Mouse (Mus musculus): ENCODE data around the gene Ankrd33b. TPM values are rescaled to one million over a fixed set of nuclear protein-coding genes. Genes with fewer than 3 reads are reported as not detected.

Gene Ankrd33b
- polyA plus RNA-seq, 1 experiment from 2014 or later = 1.7 TPM

DNA sequence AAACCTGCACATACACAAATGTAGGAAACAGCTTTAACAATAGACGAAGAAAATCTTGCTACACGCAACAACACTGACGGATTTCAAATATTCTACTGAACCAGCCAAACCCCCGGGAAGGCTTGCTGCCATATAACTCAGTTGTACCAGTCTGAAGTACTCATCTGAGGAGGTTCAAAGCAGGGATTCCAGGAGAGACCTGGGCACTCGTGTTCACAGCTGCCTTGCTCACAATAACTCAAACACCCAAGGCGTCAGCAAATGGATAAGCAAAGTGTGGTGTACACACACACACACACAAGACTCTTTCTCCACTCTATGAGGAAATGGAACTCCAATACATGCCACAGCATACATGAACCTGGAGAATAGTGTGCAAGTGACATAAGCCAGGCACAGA, 29.5 kb downstream of the Ankrd33b start:
- Histone ChIP-seq H3K4me1 (replicated peaks) (0 out of 2 replicates have a peak, but pooled peaks cover 6% of the 10 kb centered on the region), H3K27me3 (replicated peaks) (no peaks in the 10 kb centered on the region), H3K4me3 (no peak overlapping the region), H3K9ac (no peak overlapping the region), H3K9me3 (replicated peaks) (no peaks in the 10 kb centered on the region), H3K27ac (ENCODE audit: poor library complexity, severe bottlenecking) (no peak overlapping the region), H3K36me3 (no peaks in the 10 kb centered on the region), H3K4me2 (no peak overlapping the region)
- 82% methylated on average over 6 of the region's 6 CpGs for WGBS
- no peak for ATAC-seq (ENCODE audit: insufficient number of reproducible peaks, low FRiP score)

- no peaks in the 10 kb centered on the region for H3K27me3 ChIP-seq (replicated peaks)
- no peak for ATAC-seq (ENCODE audit: insufficient number of reproducible peaks, low FRiP score)
- no peak overlapping the region for H3K27ac ChIP-seq (ENCODE audit: poor library complexity, severe bottlenecking)
- H3K36me3 ChIP-seq = no peaks in the 10 kb centered on the region
- 0 out of 2 replicates have a peak, but pooled peaks cover 6% of the 10 kb centered on the region for H3K4me1 ChIP-seq (replicated peaks)
- H3K9me3 ChIP-seq (replicated peaks) = no peaks in the 10 kb centered on the region
- no peak overlapping the region for H3K4me3 ChIP-seq
- H3K9ac ChIP-seq = no peak overlapping the region
- no peak overlapping the region for H3K4me2 ChIP-seq
- WGBS = 83% methylated on average over 14 of the region's 14 CpGs
Measured at GRCm38 (mm10) chr15:31337192-31337741, 30.3 kb downstream of the Ankrd33b start.

GRCm38 (mm10) chr15:31336685-31337084, 30.8 kb downstream of the Ankrd33b start:
- no peak for ATAC-seq (ENCODE audit: insufficient number of reproducible peaks, low FRiP score)
- no peak overlapping the region for H3K9ac ChIP-seq
- no peak overlapping the region for H3K4me3 ChIP-seq
- no peaks in the 10 kb centered on the region for H3K27me3 ChIP-seq (replicated peaks)
- H3K9me3 ChIP-seq (replicated peaks) = no peaks in the 10 kb centered on the region
- H3K4me2 ChIP-seq = no peak overlapping the region
- 70% methylated on average over 4 of the region's 4 CpGs for WGBS
- H3K27ac ChIP-seq (ENCODE audit: poor library complexity, severe bottlenecking) = no peak overlapping the region
- H3K4me1 ChIP-seq (replicated peaks) = 0 out of 2 replicates have a peak, but pooled peaks cover 2% of the 10 kb centered on the region
- no peaks in the 10 kb centered on the region for H3K36me3 ChIP-seq

DNA sequence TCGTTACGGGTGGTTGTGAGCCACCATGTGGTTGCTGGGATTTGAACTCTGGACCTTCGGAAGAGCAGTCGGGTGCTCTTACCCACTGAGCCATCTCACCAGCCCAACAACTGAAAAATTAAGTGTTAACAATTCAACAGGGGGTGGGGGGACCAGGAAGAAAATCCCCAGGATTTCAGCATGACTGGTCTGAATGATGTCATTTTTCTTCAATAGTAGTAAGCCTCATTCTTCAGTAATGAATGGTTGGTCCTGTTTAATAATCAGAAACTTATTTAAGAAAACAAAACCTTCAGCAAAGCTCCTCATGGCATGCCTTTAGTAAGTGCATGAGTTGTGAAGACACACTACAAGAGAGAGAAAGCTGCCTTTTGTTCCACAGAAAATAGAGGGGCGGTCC, 32.7 kb downstream of the Ankrd33b start:
- no peak overlapping the region for H3K27ac ChIP-seq (ENCODE audit: poor library complexity, severe bottlenecking)
- H3K27me3 ChIP-seq (replicated peaks) = no peaks in the 10 kb centered on the region
- H3K9me3 ChIP-seq (replicated peaks) = no peaks in the 10 kb centered on the region
- H3K4me3 ChIP-seq = no peak overlapping the region
- H3K36me3 ChIP-seq = no peaks in the 10 kb centered on the region
- H3K4me2 ChIP-seq = no peak overlapping the region
- H3K4me1 ChIP-seq (replicated peaks) = 0 out of 2 replicates have a peak, but pooled peaks cover 2% of the 10 kb centered on the region
- 85% methylated on average over 5 of the region's 5 CpGs for WGBS
- no peak overlapping the region for H3K9ac ChIP-seq
- ATAC-seq (ENCODE audit: insufficient number of reproducible peaks, low FRiP score) = no peak

DNA sequence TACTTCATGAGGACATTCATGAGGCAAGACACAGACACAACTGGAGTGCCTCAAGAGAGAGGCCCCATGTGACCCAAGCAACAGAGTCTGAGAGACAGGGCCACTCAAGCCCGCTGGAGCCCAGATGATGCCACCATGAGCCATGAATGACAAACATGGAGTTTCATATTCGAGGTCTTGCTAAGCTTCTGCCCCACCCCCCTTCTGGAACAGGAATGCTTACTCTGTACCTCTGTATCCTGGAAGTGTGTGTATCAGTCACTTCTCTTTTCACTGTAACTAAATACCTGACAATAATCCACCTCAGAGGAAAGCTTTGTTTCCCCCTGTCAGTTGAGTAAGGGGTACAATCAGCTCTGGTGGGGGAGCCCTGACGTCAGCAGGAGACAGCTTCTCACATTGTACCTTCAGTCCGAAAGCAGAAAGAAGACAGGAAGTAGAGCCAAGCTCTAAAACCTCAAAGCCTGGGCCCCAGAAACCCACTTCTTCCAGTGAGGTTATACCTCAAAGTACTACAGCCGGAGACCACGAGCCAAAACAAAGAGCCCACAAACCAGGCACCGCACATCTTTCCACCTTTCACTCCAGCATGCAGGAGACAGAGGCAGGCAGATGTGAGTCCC, 34.9 kb downstream of the Ankrd33b start:
- no peaks in the 10 kb centered on the region for H3K36me3 ChIP-seq
- H3K9ac ChIP-seq = no peak overlapping the region
- no peaks in the 10 kb centered on the region for H3K9me3 ChIP-seq (replicated peaks)
- no peak overlapping the region for H3K4me3 ChIP-seq
- WGBS = 80% methylated on average over 7 of the region's 7 CpGs
- no peak overlapping the region for H3K27ac ChIP-seq (ENCODE audit: poor library complexity, severe bottlenecking)
- no peak for ATAC-seq (ENCODE audit: insufficient number of reproducible peaks, low FRiP score)
- H3K4me1 ChIP-seq (replicated peaks) = 0 out of 2 replicates have a peak, but pooled peaks cover 2% of the 10 kb centered on the region
- H3K27me3 ChIP-seq (replicated peaks) = no peaks in the 10 kb centered on the region
- no peak overlapping the region for H3K4me2 ChIP-seq

GRCm38 (mm10) chr15:31331742-31332141, 35.8 kb downstream of the Ankrd33b start:
- H3K4me3 ChIP-seq = no peak overlapping the region
- no peak for ATAC-seq (ENCODE audit: insufficient number of reproducible peaks, low FRiP score)
- 71% methylated on average over 4 of the region's 4 CpGs for WGBS

GRCm38 (mm10) chr15:31328082-31328614, 39.4 kb downstream of the Ankrd33b start:
- Histone ChIP-seq H3K4me2 (no peak overlapping the region), H3K27ac (ENCODE audit: poor library complexity, severe bottlenecking) (no peak overlapping the region), H3K36me3 (no peaks in the 10 kb centered on the region), H3K4me3 (no peak overlapping the region), H3K4me1 (replicated peaks) (no peaks in the 10 kb centered on the region), H3K27me3 (replicated peaks) (no peaks in the 10 kb centered on the region), H3K9ac (no peak overlapping the region), H3K9me3 (replicated peaks) (no peaks in the 10 kb centered on the region)
- 81% methylated on average over 9 of the region's 9 CpGs for WGBS
- ATAC-seq (ENCODE audit: insufficient number of reproducible peaks, low FRiP score) = no peak

More at GRCm38 (mm10) chr15:31331742-31332141, 35.8 kb downstream of the Ankrd33b start:
- no peaks in the 10 kb centered on the region for H3K27me3 ChIP-seq (replicated peaks)
- H3K27ac ChIP-seq (ENCODE audit: poor library complexity, severe bottlenecking) = no peak overlapping the region
- no peaks in the 10 kb centered on the region for H3K9me3 ChIP-seq (replicated peaks)
- no peak overlapping the region for H3K9ac ChIP-seq
- H3K4me2 ChIP-seq = no peak overlapping the region
- no peaks in the 10 kb centered on the region for H3K36me3 ChIP-seq
- 0 out of 2 replicates have a peak, but pooled peaks cover 2% of the 10 kb centered on the region for H3K4me1 ChIP-seq (replicated peaks)

DNA sequence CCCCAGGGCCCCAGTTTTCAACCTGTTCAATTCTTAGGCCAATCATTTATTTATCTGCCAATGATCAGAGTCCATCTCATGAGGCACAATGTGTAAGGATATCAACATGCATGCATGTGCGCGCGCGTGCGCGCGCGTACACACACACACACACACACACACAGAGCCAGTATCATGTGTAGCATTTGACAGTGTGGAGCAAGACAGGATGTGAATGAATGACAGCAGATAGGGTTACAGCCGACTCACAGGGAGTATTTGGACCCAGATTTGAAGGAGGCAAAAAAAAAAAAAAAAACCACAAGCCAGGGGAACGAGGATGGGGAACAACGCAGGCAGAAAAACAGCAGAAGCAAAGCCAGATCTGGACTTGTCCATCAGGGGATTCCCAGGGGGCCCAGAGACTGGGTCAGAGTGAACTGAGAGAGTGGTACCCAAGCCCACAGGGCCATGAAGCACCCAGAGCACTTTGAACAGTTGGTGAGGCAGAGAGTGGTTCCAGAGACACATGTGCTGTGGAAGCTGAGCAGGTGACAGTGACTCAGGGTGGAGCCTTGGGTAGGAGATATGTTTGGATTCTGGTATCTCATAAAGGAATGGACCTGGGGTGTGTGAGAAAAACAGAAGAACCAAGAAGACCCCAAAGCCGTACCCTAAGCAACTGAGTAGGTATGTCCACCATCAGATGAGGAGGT, 41.7 kb downstream of the Ankrd33b start:
- Histone ChIP-seq H3K9ac (no peak overlapping the region), H3K4me2 (no peak overlapping the region), H3K4me1 (replicated peaks) (no peaks in the 10 kb centered on the region), H3K27ac (ENCODE audit: poor library complexity, severe bottlenecking) (no peak overlapping the region), H3K36me3 (no peaks in the 10 kb centered on the region), H3K27me3 (replicated peaks) (no peaks in the 10 kb centered on the region), H3K9me3 (replicated peaks) (no peaks in the 10 kb centered on the region), H3K4me3 (no peak overlapping the region)
- WGBS = 82% methylated on average over 12 of the region's 12 CpGs
- no peak for ATAC-seq (ENCODE audit: insufficient number of reproducible peaks, low FRiP score)

GRCm38 (mm10) chr15:31324551-31324950, 43.0 kb downstream of the Ankrd33b start:
- H3K27ac ChIP-seq (ENCODE audit: poor library complexity, severe bottlenecking) = no peak overlapping the region

DNA sequence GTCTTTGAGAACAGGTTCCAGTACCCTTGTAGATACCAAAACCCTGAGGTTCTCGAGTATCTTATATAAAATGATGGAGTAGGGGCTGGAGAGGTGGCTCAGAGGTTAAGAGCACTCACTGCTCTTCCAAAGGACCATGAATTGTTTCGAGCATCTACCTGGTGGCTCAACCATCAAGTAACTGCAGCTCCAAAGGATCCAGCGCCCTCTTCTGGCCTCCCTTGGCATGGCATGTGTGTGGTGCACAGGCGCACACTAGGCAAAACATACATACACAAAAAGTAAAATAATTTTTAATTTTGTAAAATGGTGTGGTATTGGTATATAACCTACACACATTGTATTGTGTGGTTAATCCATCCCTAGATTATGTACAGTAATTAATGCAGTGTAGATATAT, 43.8 kb downstream of the Ankrd33b start:
- H3K36me3 ChIP-seq = no peaks in the 10 kb centered on the region
- no peak overlapping the region for H3K4me3 ChIP-seq
- H3K27me3 ChIP-seq (replicated peaks) = no peaks in the 10 kb centered on the region
- H3K9ac ChIP-seq = no peak overlapping the region
- no peak for ATAC-seq (ENCODE audit: insufficient number of reproducible peaks, low FRiP score)
- no peaks in the 10 kb centered on the region for H3K9me3 ChIP-seq (replicated peaks)
- no peak overlapping the region for H3K4me2 ChIP-seq
- 72% methylated on average over 4 of the region's 4 CpGs for WGBS
- no peak overlapping the region for H3K27ac ChIP-seq (ENCODE audit: poor library complexity, severe bottlenecking)
- H3K4me1 ChIP-seq (replicated peaks) = no peaks in the 10 kb centered on the region

More at GRCm38 (mm10) chr15:31324551-31324950, 43.0 kb downstream of the Ankrd33b start:
- Histone ChIP-seq H3K36me3 (no peaks in the 10 kb centered on the region), H3K4me2 (no peak overlapping the region), H3K9me3 (replicated peaks) (no peaks in the 10 kb centered on the region), H3K27me3 (replicated peaks) (no peaks in the 10 kb centered on the region), H3K9ac (no peak overlapping the region), H3K4me1 (replicated peaks) (no peaks in the 10 kb centered on the region), H3K4me3 (no peak overlapping the region)
- 78% methylated on average over 13 of the region's 13 CpGs for WGBS
- no peak for ATAC-seq (ENCODE audit: insufficient number of reproducible peaks, low FRiP score)

- no peaks in the 10 kb centered on the region for H3K27me3 ChIP-seq (replicated peaks)
- no peaks in the 10 kb centered on the region for H3K9me3 ChIP-seq (replicated peaks)
- no peak overlapping the region for H3K27ac ChIP-seq (ENCODE audit: poor library complexity, severe bottlenecking)
- H3K4me3 ChIP-seq = no peak overlapping the region
- ATAC-seq (ENCODE audit: insufficient number of reproducible peaks, low FRiP score) = no peak
- H3K4me1 ChIP-seq (replicated peaks) = no peaks in the 10 kb centered on the region
- no peak overlapping the region for H3K4me2 ChIP-seq
- H3K9ac ChIP-seq = no peak overlapping the region
- WGBS = 74% methylated on average over 12 of the region's 12 CpGs
- H3K36me3 ChIP-seq = no peaks in the 10 kb centered on the region
Measured at GRCm38 (mm10) chr15:31320598-31321377, 46.7 kb downstream of the Ankrd33b start.

Data from heart, embryonic 12.5 days (tissue).